Mouse (Mus musculus) megakaryocyte, embryonic 14.5 days (primary cell): ENCODE measurements around the gene Cpsf7.

Experiments
- FLI1 ChIP-seq: IDR thresholded peaks from 2 replicates; pipeline ENCODE4 v1.6.1; 2012; ENCODE audit warnings: low read length, inconsistent platforms, mixed read lengths
- GATA1 ChIP-seq: IDR thresholded peaks from 3 replicates; pipeline ENCODE4 v1.6.1; 2012; ENCODE audit warnings: mixed read lengths, low read length, inconsistent platforms, borderline replicate concordance

- no peak for TF ChIP-seq FLI1
- no peak for TF ChIP-seq GATA1
Measured at GRCm38 (mm10) chr19:10589127-10589857, 64.2 kb downstream of the Cpsf7 start.
